Mouse (Mus musculus) C2C12 (cell line): ENCODE data around the gene Lypd6. TPM values are rescaled to one million over a fixed set of nuclear protein-coding genes. Genes with fewer than 3 reads are reported as not detected.

Experiments used
- H3K27me3 ChIP-seq: one replicate; pipeline ENCODE4 v1.6.1; 2011; ENCODE audit not compliant: control insufficient read depth, insufficient read depth, insufficient read length
- H3K36me3 ChIP-seq: one replicate; pipeline ENCODE4 v1.6.1; 2011; ENCODE audit not compliant: control insufficient read depth, insufficient read depth
- H3K4me3 ChIP-seq: one replicate; pipeline ENCODE4 v1.5.1; 2011; ENCODE audit warnings: mild to moderate bottlenecking, control low read depth; ENCODE audit not compliant: poor library complexity, insufficient read depth, severe bottlenecking
- H3K79me2 ChIP-seq: one replicate; pipeline ENCODE4 v1.6.1; 2011; ENCODE audit not compliant: control insufficient read depth, insufficient read depth
- H3K79me3 ChIP-seq: one replicate; pipeline ENCODE4 v1.6.1; 2011; ENCODE audit warnings: low read depth, control low read depth
- H3ac ChIP-seq: one replicate; pipeline ENCODE3; 2011; ENCODE audit warnings: low read depth; ENCODE audit not compliant: control insufficient read depth, insufficient read length
- CEBPB ChIP-seq: IDR thresholded peaks from one replicate; pipeline ENCODE4 v1.6.1; 2011; ENCODE audit warnings: low read depth, mild to moderate bottlenecking, control low read depth, moderate library complexity
- CTCF ChIP-seq: IDR thresholded peaks from one replicate; pipeline ENCODE4 v1.5.1; 2011; ENCODE audit not compliant: control insufficient read depth, insufficient read depth, insufficient read length
- FOSL1 ChIP-seq: IDR thresholded peaks from one replicate; pipeline ENCODE4 v1.8.0; 2011; ENCODE audit warnings: mild to moderate bottlenecking, low read length; ENCODE audit not compliant: poor library complexity, insufficient read depth, severe bottlenecking
- MAX ChIP-seq: IDR thresholded peaks from one replicate; pipeline ENCODE4 v1.6.1; 2011; ENCODE audit warnings: mild to moderate bottlenecking, control low read depth
- MYOD1 ChIP-seq: IDR thresholded peaks from one replicate; pipeline ENCODE4 v1.6.1; 2011; ENCODE audit warnings: low read depth; ENCODE audit not compliant: control insufficient read depth, insufficient read length
- MYOG ChIP-seq: IDR thresholded peaks from one replicate; pipeline ENCODE4 v1.6.1; 2011; ENCODE audit not compliant: control insufficient read depth, insufficient read length; ENCODE audit errors: extremely low read depth
- USF1 ChIP-seq: IDR thresholded peaks from one replicate; pipeline ENCODE4 v1.6.1; 2011; ENCODE audit warnings: low read depth, mild to moderate bottlenecking, control low read depth, moderate library complexity
- polyA plus RNA-seq: library from polyadenylated mRNA; unstranded; fragments of >200 nt; fragmentation: generic; extraction: Trizol; gene quantifications from one replicate; pipeline ENCODE4 v1.2.1, GENCODE M21; 2012; ENCODE audit warnings: missing spikeins

Lypd6 gene
- polyA plus RNA-seq, 1 experiment, result 0.55 TPM

- Histone ChIP-seq H3ac (no peak overlapping the region), H3K79me2 (no peaks in the 10 kb centered on the region), H3K4me3 (no peak overlapping the region), H3K27me3 (no peaks in the 10 kb centered on the region), H3K79me3 (no peaks in the 10 kb centered on the region), H3K36me3 (no peaks in the 10 kb centered on the region)
- peak; percentile 81 for TF ChIP-seq MYOD1
- TF ChIP-seq CTCF, result no peak
- no peak for TF ChIP-seq MYOG
- TF ChIP-seq USF1, result peak; percentile 38
- no peak for TF ChIP-seq CEBPB
- TF ChIP-seq FOSL1, result no peak
- TF ChIP-seq MAX, result no peak
These were observed 5.9 kb downstream of the Lypd6 start for GRCm38 (mm10) chr2:50072158-50072557.

- no peaks in the 10 kb centered on the region for H3K79me2 ChIP-seq
- no peak overlapping the region for H3ac ChIP-seq
- H3K36me3 ChIP-seq, result no peaks in the 10 kb centered on the region
- H3K79me3 ChIP-seq, result no peaks in the 10 kb centered on the region
- no peak overlapping the region for H3K4me3 ChIP-seq
- no peak for TF ChIP-seq CTCF
- no peaks in the 10 kb centered on the region for H3K27me3 ChIP-seq
These were observed 18.5 kb downstream of the Lypd6 start for GRCm38 (mm10) chr2:50084746-50085145.

- Histone ChIP-seq H3K79me3 (no peaks in the 10 kb centered on the region), H3K36me3 (no peaks in the 10 kb centered on the region), H3K79me2 (no peaks in the 10 kb centered on the region), H3ac (no peak overlapping the region), H3K4me3 (no peak overlapping the region), H3K27me3 (no peaks in the 10 kb centered on the region)
- TF ChIP-seq MYOG (no peak), MYOD1 (no peak), MAX (no peak), USF1 (no peak), CEBPB (no peak)
These were observed 21.5 kb downstream of the Lypd6 start for GRCm38 (mm10) chr2:50087761-50088160.

- Histone ChIP-seq H3K36me3 (no peaks in the 10 kb centered on the region), H3K27me3 (no peaks in the 10 kb centered on the region), H3K4me3 (no peak overlapping the region), H3K79me3 (no peaks in the 10 kb centered on the region), H3K79me2 (no peaks in the 10 kb centered on the region), H3ac (no peak overlapping the region)
- TF ChIP-seq MYOG, result no peak
- TF ChIP-seq CTCF, result no peak
- no peak for TF ChIP-seq CEBPB
- TF ChIP-seq MAX, result no peak
- no peak for TF ChIP-seq MYOD1
- no peak for TF ChIP-seq FOSL1
- no peak for TF ChIP-seq USF1
These were observed 30.1 kb downstream of the Lypd6 start for GRCm38 (mm10) chr2:50096336-50096735.

- no peaks in the 10 kb centered on the region for H3K36me3 ChIP-seq
- no peak overlapping the region for H3ac ChIP-seq
- H3K79me3 ChIP-seq, result no peaks in the 10 kb centered on the region
- no peaks in the 10 kb centered on the region for H3K27me3 ChIP-seq
- H3K4me3 ChIP-seq, result no peak overlapping the region
- TF ChIP-seq CTCF (no peak), MAX (no peak), FOSL1 (no peak), MYOG (no peak), CEBPB (no peak), USF1 (no peak), MYOD1 (no peak)
- H3K79me2 ChIP-seq, result no peaks in the 10 kb centered on the region
These were observed 34.3 kb downstream of the Lypd6 start for GRCm38 (mm10) chr2:50100364-50101151.

GRCm38 (mm10) chr2:50101152-50101450, 34.9 kb downstream of the Lypd6 start:
- Histone ChIP-seq H3K27me3 (no peaks in the 10 kb centered on the region), H3K79me3 (no peaks in the 10 kb centered on the region), H3K36me3 (no peaks in the 10 kb centered on the region), H3K4me3 (no peak overlapping the region), H3ac (no peak overlapping the region), H3K79me2 (no peaks in the 10 kb centered on the region)
- TF ChIP-seq MYOG, result no peak
